Mouse (Mus musculus): ENCODE measurements around the gene Znrd1.

Gene Znrd1

GRCm38 (mm10) chr17:36927496-36928120 is 30.8 kb downstream of the Znrd1 start:
- no peak for DNase-seq (ENCODE audit: low spot score in 2 of 2)

- DNase-seq (ENCODE audit: low spot score in 2 of 2) = no peak
Measured at GRCm38 (mm10) chr17:36923491-36923890, 34.9 kb downstream of the Znrd1 start.

- no peak for DNase-seq (ENCODE audit: low spot score in 2 of 2)
Measured at GRCm38 (mm10) chr17:36922715-36923114, 35.6 kb downstream of the Znrd1 start.

- DNase-seq (ENCODE audit: low spot score in 2 of 2) = no peak
Measured at GRCm38 (mm10) chr17:36920239-36920638, 38.1 kb downstream of the Znrd1 start.

- DNase-seq (ENCODE audit: low spot score in 2 of 2) = peak in 1 of 2 experiments; percentile 31
Measured at GRCm38 (mm10) chr17:36915076-36915475, 43.3 kb downstream of the Znrd1 start.

- DNase-seq (ENCODE audit: low spot score in 2 of 2) = peak; percentile 51 to 59
Measured at GRCm38 (mm10) chr17:36914108-36914507, 44.3 kb downstream of the Znrd1 start.

GRCm38 (mm10) chr17:36912031-36912430 is 46.3 kb downstream of the Znrd1 start:
- DNase-seq (ENCODE audit: low spot score in 2 of 2) = no peak

- no peak for DNase-seq (ENCODE audit: low spot score in 2 of 2)
Measured at GRCm38 (mm10) chr17:36909802-36910201, 48.6 kb downstream of the Znrd1 start.

- DNase-seq (ENCODE audit: low spot score in 2 of 2) = no peak
Measured at GRCm38 (mm10) chr17:36908235-36908634, 50.1 kb downstream of the Znrd1 start.
